10 mouse cellular contexts compared by ENCODE assay signal in the genomic region with DNA sequence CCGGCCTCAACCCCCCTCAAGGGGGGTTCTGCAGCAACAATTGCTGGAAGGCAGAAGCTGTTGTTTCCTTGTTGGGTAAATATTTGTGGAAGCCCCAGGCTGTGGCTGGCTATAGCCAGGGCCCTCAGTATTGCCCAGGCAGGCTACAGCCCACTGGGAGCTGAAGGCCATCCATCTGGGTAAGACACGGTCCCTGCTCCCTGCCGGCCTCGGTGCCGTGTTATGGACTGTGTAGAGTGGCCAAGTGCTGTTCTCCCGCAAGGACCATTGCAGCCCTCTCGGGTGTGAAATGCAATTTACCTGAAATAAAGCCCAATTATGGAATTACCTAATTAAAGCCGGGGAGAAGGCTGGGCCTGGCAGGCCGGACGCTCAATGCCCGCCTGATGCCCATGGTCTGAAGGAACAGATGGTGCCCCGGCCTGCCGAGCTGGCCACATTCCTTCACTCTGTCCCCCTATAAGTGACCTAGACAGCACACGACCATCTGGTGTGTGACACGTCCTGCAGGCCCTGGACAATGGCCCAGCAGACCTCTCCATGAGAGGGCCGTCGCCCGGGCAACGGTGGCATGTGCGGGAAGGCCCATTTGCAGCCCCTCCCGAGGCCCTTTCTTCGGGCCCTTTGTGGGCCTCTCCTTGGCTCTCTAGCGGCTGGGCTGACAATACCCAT. TPM values are rescaled to one million over a fixed set of nuclear protein-coding genes. Genes with fewer than 3 reads are reported as not detected.
A peak's percentile ranks its signal among the peaks of the same experiment; 100 is the strongest.
DNase-seq lines count a peak whose midpoint lies in the region; ATAC-seq lines count a peak whose summit lies in the region.
"Had no signal": no experiment of that assay in that cellular context is flagged by ENCODE, and none has a peak within 500 bp of the region (broad histone marks: within the 10 kb centered on the region; RNA-seq: fewer than 3 reads in every experiment).

No protein-coding gene starts in this region.

- peak; percentile 33 for DNase-seq in gastrocnemius, postnatal 10 days
- no peak for DNase-seq in gastrocnemius, postnatal 36 days
- peak; percentile 88 for DNase-seq in Muller cell, postnatal 12 days (ENCODE audit: inconsistent ontology term)
- peak; percentile 51 for DNase-seq in embryonic facial prominence, embryonic 11.5 days (ENCODE audit: low spot score)
- peak; percentile 91 for DNase-seq in midbrain, embryonic 10.5 days (ENCODE audit: low spot score)
- no peak for DNase-seq in layer of hippocampus, postnatal 10 days (ENCODE audit: low spot score in 2 of 2)
- DNase-seq in spleen, adult 18-20 months = no peak
- no peak for DNase-seq in right cerebral cortex, postnatal 14 days

- H3K9ac ChIP-seq in embryonic facial prominence, embryonic 11.5 days (replicated peaks; ENCODE audit: low read length) = no peak overlapping the region
- H3K9ac ChIP-seq: embryonic facial prominence, embryonic 15.5 days had no signal

- no peaks in the 10 kb centered on the region for H3K36me3 ChIP-seq in embryonic facial prominence, embryonic 11.5 days (replicated peaks; ENCODE audit: control insufficient read depth, insufficient read depth, low read depth, low read length)
- H3K36me3 ChIP-seq in midbrain, embryonic 10.5 days = no peaks in the 10 kb centered on the region
- H3K36me3 ChIP-seq: embryonic facial prominence, embryonic 15.5 days had no signal

- no peak overlapping the region for H3K27ac ChIP-seq in embryonic facial prominence, embryonic 11.5 days (replicated peaks; ENCODE audit: low read depth, low read length)
- peak overlapping the region; percentile 89 for H3K27ac ChIP-seq in midbrain, embryonic 10.5 days (replicated peaks)
- H3K27ac ChIP-seq: embryonic facial prominence, embryonic 15.5 days had no signal

- H3K4me3 ChIP-seq in embryonic facial prominence, embryonic 11.5 days (ENCODE audit: low read depth, low read length) = no peak overlapping the region
- H3K4me3 ChIP-seq in midbrain, embryonic 10.5 days = peak overlapping the region; percentile 34
- H3K4me3 ChIP-seq: embryonic facial prominence, embryonic 15.5 days had no signal

- no peaks in the 10 kb centered on the region for H3K4me1 ChIP-seq in embryonic facial prominence, embryonic 11.5 days (ENCODE audit: control insufficient read depth, insufficient read depth, low read length)
- H3K4me1 ChIP-seq in midbrain, embryonic 10.5 days = peaks cover 57% of the 10 kb centered on the region

- H3K9me3 ChIP-seq in embryonic facial prominence, embryonic 11.5 days (replicated peaks; ENCODE audit: control insufficient read depth, low read length) = no peaks in the 10 kb centered on the region
- H3K9me3 ChIP-seq in midbrain, embryonic 10.5 days (replicated peaks) = no peaks in the 10 kb centered on the region
- H3K9me3 ChIP-seq: embryonic facial prominence, embryonic 15.5 days had no signal

- no peaks in the 10 kb centered on the region for H3K27me3 ChIP-seq in embryonic facial prominence, embryonic 11.5 days (ENCODE audit: control insufficient read depth, insufficient read depth, low read length)
- H3K27me3 ChIP-seq in midbrain, embryonic 10.5 days (ENCODE audit: low read depth, poor library complexity, severe bottlenecking) = peaks cover 90% of the 10 kb centered on the region
- H3K27me3 ChIP-seq: embryonic facial prominence, embryonic 15.5 days had no signal

- intact Hi-C loops in gastrocnemius, postnatal 36 days (cut with DNase I) = no loop called here

- 53% methylated on average over 23 of the region's 23 CpGs for WGBS in embryonic facial prominence, embryonic 11.5 days
- 40% methylated on average over 23 of the region's 23 CpGs for WGBS in midbrain, embryonic 10.5 days

- ATAC-seq in embryonic facial prominence, embryonic 11.5 days (replicated peaks; ENCODE audit: insufficient number of reproducible peaks, low FRiP score, low TSS enrichment, low read depth) = peak; percentile 84
- ATAC-seq: inflammation-experienced regulatory T-cells, adult 6 months had no signal

- H3K4me2 ChIP-seq in embryonic facial prominence, embryonic 11.5 days (ENCODE audit: low read depth, low read length) = no peak overlapping the region
- H3K4me2 ChIP-seq: embryonic facial prominence, embryonic 15.5 days had no signal

RNA-seq across cellular contexts. Expression of a gene that starts 32.6 kb away (rescaled TPM):
- 100 to 1,000 TPM; 954 to 996 TPM for total RNA-seq in gastrocnemius, postnatal 10 days (2021)
- total RNA-seq in gastrocnemius, postnatal 36 days (2021) = 10 to 100 TPM; 43.2 to 98.2 TPM
- 1,085 and 1,117 TPM in 2 replicates for polyA plus RNA-seq in embryonic facial prominence, embryonic 11.5 days (2014; fragmentation: Nextera tagmentation; extraction: Ambion mirVana)
- polyA plus RNA-seq in midbrain, embryonic 10.5 days (2016; fragmentation: Nextera tagmentation; extraction: Ambion mirVana) = 329 and 443 TPM in 2 replicates
- total RNA-seq in layer of hippocampus, postnatal 10 days (2021) = 10 to 100 TPM; 13.2 to 18.5 TPM

RNA-seq across cellular contexts. Expression of a gene that starts 45.3 kb away (rescaled TPM):
- total RNA-seq in gastrocnemius, postnatal 10 days (2021) = under 1 TPM; 0.35 to 0.54 TPM
- under 1 TPM in 1 of 2 experiments, not detected in 1; 0.25 TPM for total RNA-seq in gastrocnemius, postnatal 36 days (2021)
- 0.58 and 1.0 TPM in 2 replicates for polyA plus RNA-seq in embryonic facial prominence, embryonic 11.5 days (2014; fragmentation: Nextera tagmentation; extraction: Ambion mirVana)
- polyA plus RNA-seq in midbrain, embryonic 10.5 days (2016; fragmentation: Nextera tagmentation; extraction: Ambion mirVana) = 0.17 and 0.20 TPM in 2 replicates
- under 1 TPM; 0.40 to 0.41 TPM for total RNA-seq in layer of hippocampus, postnatal 10 days (2021)

Comparison
In these comparisons a context has a peak if more than half of its experiments do, and no peak if none do; other contexts are left out.
1. DNase-seq: peak in gastrocnemius, postnatal 10 days (single experiment), Muller cell, postnatal 12 days (single experiment), embryonic facial prominence, embryonic 11.5 days (single experiment) and midbrain, embryonic 10.5 days (single experiment); none in gastrocnemius, postnatal 36 days (0 of 2), layer of hippocampus, postnatal 10 days (0 of 2), spleen, adult 18-20 months (0 of 2) and right cerebral cortex, postnatal 14 days (single experiment).
2. RNA of a gene that starts 32.6 kb away (total RNA-seq): 954 to 996 TPM in gastrocnemius, postnatal 10 days; 43.2 to 98.2 TPM in gastrocnemius, postnatal 36 days and 13.2 to 18.5 TPM in layer of hippocampus, postnatal 10 days; every median in the first group is over 4 times any median in the second.